In the genomic region with DNA sequence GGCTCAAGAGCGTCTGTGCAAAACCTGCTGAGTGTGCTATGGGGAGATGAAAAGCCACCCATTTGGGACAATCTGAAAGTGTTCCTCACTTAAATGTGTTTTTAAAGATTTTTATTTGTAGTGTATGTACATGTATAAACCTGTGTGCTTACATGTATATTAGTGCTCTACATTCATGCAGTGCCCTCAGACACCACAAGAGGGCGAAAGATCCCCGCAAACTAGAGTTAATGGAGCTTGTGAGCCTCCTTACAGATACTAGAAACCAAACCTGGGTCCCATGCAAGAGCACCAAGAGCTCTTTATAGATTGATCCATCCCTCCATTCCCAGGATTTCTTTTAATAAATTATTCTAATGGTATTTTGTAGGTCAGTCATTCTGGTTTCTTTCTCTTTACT, we compare ENCODE assay signal across 7 mouse cellular contexts. TPM values are rescaled to one million over a fixed set of nuclear protein-coding genes. Genes with fewer than 3 reads are reported as not detected.
DNase-seq lines count a peak whose midpoint lies in the region; ATAC-seq and TF ChIP-seq lines count a peak whose summit lies in the region.

No protein-coding gene starts in this region.

- no peak for TF ChIP-seq POLR2A in kidney, adult 2 months (IDR thresholded peaks at IDR 0.05; ENCODE audit: low read depth, low read length)

- H3K27me3 ChIP-seq in kidney, adult 2 months (replicated peaks; ENCODE audit: control insufficient read depth, insufficient read depth, low read length): no peaks in the 10 kb centered on the region
- no peaks in the 10 kb centered on the region for H3K27me3 ChIP-seq in kidney, embryonic 14.5 days (ENCODE audit: control insufficient read depth, insufficient read depth, low read length)
- no peaks in the 10 kb centered on the region for H3K27me3 ChIP-seq in E14TG2a.4 (ENCODE audit: insufficient read depth, low read length)
- H3K27me3 ChIP-seq in hindbrain, postnatal 0 days (ENCODE audit: insufficient read depth, low read length): no peaks in the 10 kb centered on the region

- H3K36me3 ChIP-seq in kidney, adult 2 months (ENCODE audit: control insufficient read depth, insufficient read depth, low read length): no peaks in the 10 kb centered on the region
- no peaks in the 10 kb centered on the region for H3K36me3 ChIP-seq in kidney, embryonic 14.5 days (ENCODE audit: control insufficient read depth, insufficient read depth, low read length)
- H3K36me3 ChIP-seq in E14TG2a.4 (ENCODE audit: insufficient read depth, low read length): no peaks in the 10 kb centered on the region
- H3K36me3 ChIP-seq in hindbrain, postnatal 0 days (ENCODE audit: insufficient read depth, low read length): no peaks in the 10 kb centered on the region

- H3K4me1 ChIP-seq in kidney, adult 2 months (ENCODE audit: control insufficient read depth, insufficient read depth, low read length): no peaks in the 10 kb centered on the region
- H3K4me1 ChIP-seq in kidney, embryonic 14.5 days (ENCODE audit: control insufficient read depth, insufficient read depth, low read length): no peaks in the 10 kb centered on the region
- H3K4me1 ChIP-seq in E14TG2a.4 (replicated peaks; ENCODE audit: low read depth, low read length): peaks cover 38% of the 10 kb centered on the region
- H3K4me1 ChIP-seq in hindbrain, postnatal 0 days (ENCODE audit: insufficient read depth, low read length): no peaks in the 10 kb centered on the region

- TF ChIP-seq CTCF in kidney, adult 2 months (conservative IDR thresholded peaks at IDR 0.05; ENCODE audit: insufficient read depth, insufficient read length, low read depth, low read length): peak; percentile 59
- TF ChIP-seq CTCF in E14TG2a.4 (conservative IDR thresholded peaks at IDR 0.05; ENCODE audit: low read length): peak; percentile 94
- TF ChIP-seq CTCF in hindbrain, postnatal 0 days (IDR thresholded peaks at IDR 0.05; ENCODE audit: low read depth): peak; percentile 57

- no peaks in the 10 kb centered on the region for H3K9me3 ChIP-seq in kidney, embryonic 14.5 days (ENCODE audit: control insufficient read depth, low read length)
- peaks cover under 1% of the 10 kb centered on the region; the same call in 1 of the 2 replicates for H3K9me3 ChIP-seq in E14TG2a.4 (ENCODE audit: low read length)
- H3K9me3 ChIP-seq in hindbrain, postnatal 0 days (ENCODE audit: low read length): no peaks in the 10 kb centered on the region

- no peak for ATAC-seq in kidney, embryonic 14.5 days (ENCODE audit: low FRiP score, low TSS enrichment)
- ATAC-seq in hindbrain, postnatal 0 days: no peak

- DNase-seq in kidney, adult 2 months: peak; percentile 53
- DNase-seq in adipocyte (ENCODE audit: low spot score): peak; percentile 29
- DNase-seq in hindbrain, postnatal 0 days (ENCODE audit: low spot score): peak; percentile 52
- peak; percentile 36 to 65 for DNase-seq in lung, postnatal 4 days
- peak; percentile 82 for DNase-seq in thymus, postnatal 0 days (ENCODE audit: low spot score)

- H3K4me2 ChIP-seq in kidney, embryonic 14.5 days (replicated peaks; ENCODE audit: low read depth, low read length): no peak overlapping the region
- H3K4me2 ChIP-seq in hindbrain, postnatal 0 days (ENCODE audit: low read depth, low read length): no peak overlapping the region

- H3K4me3 ChIP-seq in kidney, adult 2 months (ENCODE audit: insufficient read depth, low read depth, low read length): no peak overlapping the region
- no peak overlapping the region for H3K4me3 ChIP-seq in kidney, embryonic 14.5 days (ENCODE audit: low read length)
- no peak overlapping the region for H3K4me3 ChIP-seq in E14TG2a.4 (replicated peaks; ENCODE audit: low read length)
- H3K4me3 ChIP-seq in hindbrain, postnatal 0 days (ENCODE audit: low read length): no peak overlapping the region

- H3K9ac ChIP-seq in kidney, embryonic 14.5 days (ENCODE audit: low read depth, low read length): no peak overlapping the region
- no peak overlapping the region for H3K9ac ChIP-seq in hindbrain, postnatal 0 days (replicated peaks; ENCODE audit: low read length)

- 56% methylated on average over 3 of the region's 3 CpGs for WGBS in kidney, adult 2 months
- 45% methylated on average over 3 of the region's 3 CpGs for WGBS in kidney, embryonic 14.5 days
- 43% methylated on average over 3 of the region's 3 CpGs for WGBS in hindbrain, postnatal 0 days

- H3K27ac ChIP-seq in kidney, adult 2 months (ENCODE audit: insufficient read depth, low read depth, low read length): no peak overlapping the region
- no peak overlapping the region for H3K27ac ChIP-seq in kidney, embryonic 14.5 days (ENCODE audit: low read depth, low read length)
- no peak overlapping the region for H3K27ac ChIP-seq in hindbrain, postnatal 0 days

RNA-seq across cellular contexts. Expression of a gene that starts 17.3 kb away (rescaled TPM):
- 0.23 and 0.68 TPM in 2 replicates for polyA plus RNA-seq in kidney, adult 2 months (2012; rRNA removed)
- polyA plus RNA-seq in kidney, embryonic 14.5 days (2014; fragmentation: Nextera tagmentation; extraction: Ambion mirVana): 1.6 and 1.7 TPM in 2 replicates
- total RNA-seq in hindbrain, postnatal 0 days (2014; rRNA removed): not detected in 2 replicates
- polyA plus RNA-seq in hindbrain, postnatal 0 days (2015; fragmentation: Nextera tagmentation; extraction: Ambion mirVana): 0.26 and 0.61 TPM in 2 replicates
- polyA plus RNA-seq in thymus, postnatal 0 days (2015; fragmentation: Nextera tagmentation; extraction: Ambion mirVana): 1.3 and 1.4 TPM in 2 replicates

Comparison
In these comparisons a context has a peak if more than half of its experiments do, and no peak if none do; other contexts are left out.
1. DNase-seq: peak in every context shown above with its lines; median percentile 82 in thymus, postnatal 0 days; 53 in kidney, adult 2 months; 52 in hindbrain, postnatal 0 days; 50 in lung, postnatal 4 days; 29 in adipocyte.